Mouse (Mus musculus) embryonic facial prominence, embryonic 14.5 days (tissue): ENCODE data around the gene Ccm2l. TPM values are rescaled to one million over a fixed set of nuclear protein-coding genes. Genes with fewer than 3 reads are reported as not detected.

Experiments used
- ATAC-seq: fragments of 200-750 bp; cut with Nextera tagmentation; 2 replicates; pipeline ENCODE4 v1.8.0; 2017; ENCODE audit warnings: low read depth, moderate number of reproducible peaks, moderate TSS enrichment
- DNase-seq: peaks from one replicate; pipeline ENCODE4 v3.0.0-alpha.2; 2015; ENCODE audit warnings: low spot score
- H3K27ac ChIP-seq: fragments of 300-500 bp; sonication (generic); replicated peaks from 2 replicates; pipeline ENCODE4 v1.5.1; 2014; ENCODE audit warnings: low read depth, mild to moderate bottlenecking, low read length, moderate library complexity
- H3K27me3 ChIP-seq: fragments of 300-500 bp; sonication (generic); replicated peaks from 2 replicates; pipeline ENCODE4 v1.6.1; 2014; ENCODE audit warnings: low read length; ENCODE audit not compliant: control insufficient read depth, insufficient read depth
- H3K36me3 ChIP-seq: fragments of 300-500 bp; sonication (generic); 2 replicates; pipeline ENCODE4 v1.6.1; 2014; ENCODE audit warnings: low read length, mixed read lengths; ENCODE audit not compliant: control insufficient read depth, insufficient read depth
- H3K4me1 ChIP-seq: fragments of 300-500 bp; sonication (generic); 2 replicates; pipeline ENCODE4 v1.6.1; 2014; ENCODE audit warnings: antibody characterized with exemption, low read length; ENCODE audit not compliant: control insufficient read depth, insufficient read depth
- H3K4me2 ChIP-seq: fragments of 300-500 bp; sonication (generic); 2 replicates; pipeline ENCODE4 v1.6.1; 2014; ENCODE audit warnings: low read depth, mild to moderate bottlenecking, low read length, moderate library complexity, mixed read lengths
- H3K4me3 ChIP-seq: fragments of 300-500 bp; sonication (generic); 2 replicates; pipeline ENCODE4 v1.5.1; 2014; ENCODE audit warnings: low read depth, mild to moderate bottlenecking, low read length
- H3K9ac ChIP-seq: fragments of 300-500 bp; sonication (generic); 2 replicates; pipeline ENCODE4 v1.6.1; 2014; ENCODE audit warnings: low read depth, mild to moderate bottlenecking, low read length, moderate library complexity, mixed read lengths
- H3K9me3 ChIP-seq: fragments of 300-500 bp; sonication (generic); 2 replicates; pipeline ENCODE4 v1.6.1; 2016; ENCODE audit warnings: low read length; ENCODE audit not compliant: control insufficient read depth
- WGBS: fragments of 180-500 bp; shearing (Covaris S2); extraction: QIAGEN DNeasy Blood & Tissue Kit; methylation state at CpG from one replicate; pipeline ENCODE4 v1.1.7; 2014; 5-methylcytosine and 5-hydroxymethylcytosine counted together
- polyA plus RNA-seq: library from polyadenylated mRNA; unstranded; fragments of >200 nt; fragmentation: Nextera tagmentation; extraction: Ambion mirVana; gene quantifications from 2 replicates; pipeline ENCODE4 v1.2.1, GENCODE M21; 2014

Gene Ccm2l
- 2.7 and 2.9 TPM in 2 replicates for polyA plus RNA-seq

DNA sequence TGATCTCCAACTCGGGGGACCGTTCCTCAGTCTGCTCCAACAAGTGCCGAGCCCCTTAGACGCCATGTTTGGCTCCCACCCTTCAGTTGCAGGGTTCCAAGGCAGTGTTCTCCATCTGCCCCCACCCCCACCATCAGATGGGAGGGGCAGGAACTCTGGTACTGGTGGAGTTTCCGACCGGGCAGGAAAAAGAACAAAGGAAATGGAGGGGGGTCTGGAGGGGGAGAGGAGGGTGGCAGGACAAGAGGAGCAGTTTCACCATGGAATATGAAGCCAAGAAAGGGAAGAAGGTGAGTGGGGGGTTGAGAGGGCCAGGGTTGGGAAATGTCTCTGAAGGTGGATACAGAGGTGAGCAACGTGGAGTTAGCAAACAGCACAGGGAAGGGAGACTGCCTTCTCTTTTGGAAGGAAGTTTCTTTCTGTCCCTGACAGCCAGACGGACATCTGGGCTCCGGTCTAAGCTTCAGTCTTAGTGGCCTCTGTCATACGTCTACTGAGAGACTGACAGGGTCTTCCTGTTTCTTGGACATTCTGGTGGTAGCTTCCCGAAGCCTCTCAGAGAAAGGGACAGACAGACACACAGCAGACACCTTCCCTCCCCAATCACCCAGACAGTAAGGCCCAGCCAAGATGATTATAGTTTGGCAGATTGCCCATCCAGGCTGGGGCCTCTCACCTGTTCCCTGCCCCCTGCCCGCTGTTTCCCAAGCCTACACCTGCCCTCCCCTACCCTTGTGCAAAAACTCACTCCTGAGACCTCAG lies at the start of gene Ccm2l:
TSS of gene Ccm2l (plus strand) at position 209 of the 762 bp plus-strand sequence.
- Histone ChIP-seq H3K9me3 (no peaks in the 10 kb centered on the region), H3K36me3 (no peaks in the 10 kb centered on the region), H3K4me3 (no peak within 1 kb of the TSS), H3K27me3 (peaks cover 44% of the 10 kb centered on the region), H3K4me1 (no peaks in the 10 kb centered on the region), H3K9ac (0 out of 2 replicates have a peak within 1 kb of the TSS, but pooled peaks have one; percentile 25), H3K27ac (no peak within 1 kb of the TSS), H3K4me2 (peak within 1 kb of the TSS; percentile 1; the same call in 1 of the 2 replicates)
- DNase-seq, result no peak
- WGBS, result 35% methylated on average over 12 of the region's 12 CpGs
- no peak for ATAC-seq

DNA sequence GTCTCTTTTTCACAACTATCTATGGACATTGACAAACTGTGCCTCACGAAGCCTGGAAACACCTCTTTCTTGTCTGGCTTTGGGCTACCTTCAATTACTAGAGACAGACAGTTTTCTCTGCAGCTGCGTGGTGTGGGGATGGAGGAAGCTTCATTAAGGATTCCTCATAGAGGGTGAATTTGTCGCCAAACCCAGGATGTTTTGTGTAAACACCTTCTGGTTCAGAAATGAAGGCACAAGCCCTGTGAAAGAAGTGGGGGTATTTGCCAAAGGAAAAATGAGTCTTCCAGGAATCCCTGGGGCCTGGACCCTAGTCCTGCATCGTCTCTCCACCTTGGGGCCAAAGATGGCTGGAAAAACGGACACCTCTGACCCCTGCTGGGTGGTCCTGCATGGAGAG lies 49.0 kb upstream of the Ccm2l start:
- Histone ChIP-seq H3K27me3 (0 out of 2 replicates have a peak, but pooled peaks cover 4% of the 10 kb centered on the region), H3K4me2 (no peak overlapping the region), H3K9ac (no peak overlapping the region), H3K4me1 (peaks cover 8% of the 10 kb centered on the region), H3K9me3 (no peaks in the 10 kb centered on the region), H3K27ac (no peak overlapping the region), H3K36me3 (peaks cover 13% of the 10 kb centered on the region), H3K4me3 (no peak overlapping the region)
- DNase-seq (no peak), ATAC-seq (no peak)
- WGBS, result 35% methylated on average over 5 of the region's 5 CpGs

DNA sequence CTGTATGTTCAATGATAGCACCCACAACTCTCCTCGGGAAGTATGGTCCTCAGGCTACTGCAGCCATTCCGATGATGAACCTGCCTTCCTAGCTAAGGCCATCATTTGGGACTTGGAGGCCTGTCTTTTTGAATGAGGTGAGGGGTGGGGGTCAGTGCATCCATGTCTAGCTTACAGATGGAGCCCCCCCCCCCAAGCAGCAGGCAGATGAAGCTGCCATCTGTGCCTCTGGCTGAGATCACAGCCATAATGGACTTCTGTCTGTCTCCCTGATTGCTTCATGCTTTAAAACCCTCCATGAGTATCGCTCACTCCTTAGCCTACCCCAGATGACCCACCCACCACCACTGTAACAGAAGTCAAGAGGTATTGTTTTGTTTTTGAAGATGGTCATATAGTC lies 46.4 kb upstream of the Ccm2l start:
- H3K9ac ChIP-seq, result no peak overlapping the region
- H3K4me1 ChIP-seq, result peaks cover 3% of the 10 kb centered on the region
- DNase-seq, result no peak
- no peak for ATAC-seq
- H3K27me3 ChIP-seq, result 0 out of 2 replicates have a peak, but pooled peaks cover 4% of the 10 kb centered on the region
- 76% methylated on average over 3 of the region's 3 CpGs for whole genome bisulfite sequencing
- H3K36me3 ChIP-seq, result no peaks in the 10 kb centered on the region
- H3K27ac ChIP-seq, result no peak overlapping the region
- no peaks in the 10 kb centered on the region for H3K9me3 ChIP-seq
- H3K4me3 ChIP-seq, result no peak overlapping the region
- no peak overlapping the region for H3K4me2 ChIP-seq

DNA sequence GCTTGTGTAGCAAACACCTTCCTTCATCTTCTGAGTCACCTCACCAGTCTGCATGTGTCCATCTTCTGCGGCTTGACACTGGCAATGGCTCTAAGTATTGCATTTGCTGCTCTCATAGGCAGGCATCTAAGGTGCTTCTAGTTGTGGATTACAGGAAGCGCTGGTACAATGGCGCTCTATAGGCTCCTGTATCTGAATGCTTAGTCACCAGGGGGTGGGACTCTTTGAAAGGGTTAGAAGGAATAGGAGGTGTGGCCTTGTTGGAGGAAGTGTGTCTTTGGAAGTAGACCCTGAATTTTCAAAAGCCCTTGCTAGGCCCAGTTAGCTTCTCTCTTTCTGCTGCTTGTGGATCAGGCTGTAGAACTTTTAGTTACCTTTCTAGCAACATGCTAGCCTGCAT lies 44.6 kb upstream of the Ccm2l start:
- Histone ChIP-seq H3K9me3 (no peaks in the 10 kb centered on the region), H3K4me3 (no peak overlapping the region), H3K9ac (no peak overlapping the region), H3K27me3 (0 out of 2 replicates have a peak, but pooled peaks cover 4% of the 10 kb centered on the region), H3K4me1 (no peaks in the 10 kb centered on the region), H3K27ac (no peak overlapping the region), H3K4me2 (no peak overlapping the region), H3K36me3 (no peaks in the 10 kb centered on the region)
- no peak for ATAC-seq
- 63% methylated on average over 3 of the region's 3 CpGs for WGBS
- no peak for DNase-seq

DNA sequence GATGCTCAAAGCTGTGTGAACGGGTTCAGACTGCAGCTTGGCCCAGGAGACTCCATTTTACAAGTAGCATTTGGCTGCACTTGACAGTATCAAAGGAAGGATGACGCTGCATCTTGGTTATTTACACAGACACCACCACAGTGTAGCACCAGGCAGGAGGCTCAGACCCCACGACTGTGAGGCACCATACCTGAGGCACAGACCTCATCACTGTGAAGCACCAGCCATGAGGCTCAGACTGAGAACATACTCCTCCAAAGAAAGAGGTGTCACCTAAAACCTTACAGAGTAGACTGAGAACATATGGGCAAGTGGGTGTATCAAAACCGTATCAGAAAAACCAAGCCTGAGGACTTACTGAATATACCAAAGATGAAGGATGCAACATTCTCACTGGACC lies 42.9 kb upstream of the Ccm2l start:
- H3K4me3 ChIP-seq, result no peak overlapping the region
- H3K36me3 ChIP-seq, result no peaks in the 10 kb centered on the region
- H3K27ac ChIP-seq, result no peak overlapping the region
- no peaks in the 10 kb centered on the region for H3K4me1 ChIP-seq
- no peak overlapping the region for H3K9ac ChIP-seq
- no peak for DNase-seq
- H3K4me2 ChIP-seq, result no peak overlapping the region
- H3K27me3 ChIP-seq, result no peaks in the 10 kb centered on the region
- 68% methylated on average over 4 of the region's 4 CpGs for WGBS
- no peaks in the 10 kb centered on the region for H3K9me3 ChIP-seq
- ATAC-seq, result no peak

DNA sequence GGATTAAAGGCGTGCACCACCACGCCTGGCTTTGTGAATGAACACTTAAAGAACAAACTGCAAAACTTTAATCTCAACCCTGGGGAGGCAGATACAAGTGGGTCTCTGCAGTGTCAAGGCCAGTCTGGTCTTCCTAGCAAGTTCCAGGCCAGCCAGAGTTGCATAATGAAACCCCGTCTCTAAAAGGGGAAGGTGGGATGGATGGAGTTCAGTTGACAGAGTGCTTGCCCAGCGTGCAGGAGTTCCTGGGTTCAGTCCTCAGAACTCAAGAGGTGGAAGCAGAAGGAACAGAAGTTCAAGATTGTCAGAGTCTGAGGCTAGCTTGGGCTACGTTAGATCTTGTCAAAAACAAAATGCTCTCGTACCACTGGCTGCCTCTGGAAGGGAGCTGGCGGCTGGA lies 39.7 kb upstream of the Ccm2l start:
- Histone ChIP-seq H3K9me3 (no peaks in the 10 kb centered on the region), H3K4me1 (no peaks in the 10 kb centered on the region), H3K9ac (no peak overlapping the region), H3K4me3 (no peak overlapping the region), H3K4me2 (no peak overlapping the region), H3K36me3 (no peaks in the 10 kb centered on the region), H3K27me3 (peaks cover 24% of the 10 kb centered on the region), H3K27ac (no peak overlapping the region)
- no peak for DNase-seq
- 73% methylated on average over 7 of the region's 7 CpGs for WGBS
- no peak for ATAC-seq

DNA sequence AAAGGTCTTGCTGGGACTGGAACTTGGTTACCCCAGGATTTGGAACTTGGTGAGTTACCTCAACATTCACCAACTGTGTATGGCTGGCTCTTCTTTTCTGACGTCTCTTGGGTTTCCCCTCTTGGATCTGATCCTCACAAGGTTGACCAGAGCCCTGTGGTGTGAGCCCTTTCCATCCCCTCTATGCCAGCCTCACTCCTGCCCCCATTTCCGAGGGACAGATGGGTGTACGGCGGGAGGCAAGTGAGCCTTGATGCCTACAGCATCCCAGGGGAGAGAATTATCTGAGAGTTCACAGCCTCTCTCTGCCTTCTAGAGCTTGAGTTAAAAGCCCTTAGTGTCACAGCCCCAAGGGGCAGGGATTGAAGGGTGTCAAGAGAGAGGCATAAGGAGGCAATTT lies 38.3 kb upstream of the Ccm2l start:
- Histone ChIP-seq H3K27ac (no peak overlapping the region), H3K9me3 (no peaks in the 10 kb centered on the region), H3K4me2 (no peak overlapping the region), H3K4me3 (no peak overlapping the region), H3K27me3 (peaks cover 39% of the 10 kb centered on the region), H3K36me3 (no peaks in the 10 kb centered on the region), H3K9ac (no peak overlapping the region), H3K4me1 (peaks cover 7% of the 10 kb centered on the region; the same call in 1 of the 2 replicates)
- ATAC-seq, result no peak
- DNase-seq, result peak; percentile 46
- WGBS, result 56% methylated on average over 4 of the region's 4 CpGs

DNA sequence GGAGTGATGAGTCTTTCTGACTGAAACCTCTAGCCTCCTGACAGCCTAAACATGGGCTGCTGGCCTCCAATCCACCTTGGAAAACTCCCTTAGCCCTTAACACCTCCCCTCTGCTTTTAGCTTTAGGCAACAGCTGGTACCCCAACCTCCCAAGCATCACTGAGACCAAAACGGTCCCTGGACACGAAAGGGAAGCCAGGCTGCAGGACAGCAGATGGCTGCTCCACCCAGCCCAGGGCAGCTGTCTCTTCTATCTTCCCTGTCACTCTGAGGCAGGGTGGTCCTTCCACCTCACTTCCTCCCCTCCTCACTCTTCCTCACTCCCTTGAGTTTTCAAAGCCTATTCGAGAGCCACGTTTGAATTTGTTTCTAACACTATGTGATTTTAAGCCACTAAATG lies 35.3 kb upstream of the Ccm2l start:
- peaks cover 7% of the 10 kb centered on the region; the same call in 1 of the 2 replicates for H3K4me1 ChIP-seq
- no peak for DNase-seq
- no peak for ATAC-seq
- H3K9me3 ChIP-seq, result no peaks in the 10 kb centered on the region
- H3K27me3 ChIP-seq, result peaks cover 54% of the 10 kb centered on the region
- H3K9ac ChIP-seq, result no peak overlapping the region
- H3K4me2 ChIP-seq, result no peak overlapping the region
- H3K36me3 ChIP-seq, result no peaks in the 10 kb centered on the region
- H3K4me3 ChIP-seq, result no peak overlapping the region
- no peak overlapping the region for H3K27ac ChIP-seq
- 22% methylated on average over 4 of the region's 4 CpGs for WGBS
